Mouse (Mus musculus) bone marrow macrophage, adult 2 months (primary cell): ENCODE measurements around the gene Fcor. TPM values are rescaled to one million over a fixed set of nuclear protein-coding genes. Genes with fewer than 3 reads are reported as not detected.
A peak's percentile ranks its signal among the peaks of the same experiment; 100 is the strongest.

ENCODE experiments used
- H3K27ac ChIP-seq: 2 replicates; pipeline ENCODE4 v1.5.1; 2012; ENCODE audit warnings: low read depth, low read length; ENCODE audit not compliant: insufficient read depth
- H3K4me1 ChIP-seq: 2 replicates; pipeline ENCODE4 v1.6.1; 2012; ENCODE audit warnings: low read length; ENCODE audit not compliant: control insufficient read depth, insufficient read depth
- H3K4me3 ChIP-seq: 2 replicates; pipeline ENCODE4 v1.5.1; 2012; ENCODE audit warnings: mild to moderate bottlenecking, low read length, moderate library complexity; ENCODE audit not compliant: insufficient read depth
- CTCF ChIP-seq: IDR thresholded peaks from 2 replicates; pipeline ENCODE4 v1.5.1; 2012; ENCODE audit warnings: low read depth, mild to moderate bottlenecking, low read length, moderate library complexity
- POLR2A ChIP-seq: IDR thresholded peaks from 2 replicates; pipeline ENCODE4 v1.6.1; 2012; ENCODE audit warnings: mild to moderate bottlenecking, low read depth, low read length, borderline replicate concordance
- polyA plus RNA-seq: library from polyadenylated mRNA; stranded (reverse); fragments of >200 nt; gene quantifications from 2 replicates; pipeline ENCODE4 v1.2.4, GENCODE M21; 2012; ENCODE audit not compliant: missing spikeins, insufficient read depth, insufficient read length

Fcor gene
- polyA plus RNA-seq, 1 experiment = 4.5 TPM

GRCm38 (mm10) chr8:3625445-3625844, 46.7 kb downstream of the Fcor start, which contains the start of gene Pcp2:
Pcp2 (minus strand) TSS chr8:3625545.
- TF ChIP-seq CTCF (no peak), POLR2A (no peak)
- H3K4me3 ChIP-seq = no peak within 1 kb of the TSS

DNA sequence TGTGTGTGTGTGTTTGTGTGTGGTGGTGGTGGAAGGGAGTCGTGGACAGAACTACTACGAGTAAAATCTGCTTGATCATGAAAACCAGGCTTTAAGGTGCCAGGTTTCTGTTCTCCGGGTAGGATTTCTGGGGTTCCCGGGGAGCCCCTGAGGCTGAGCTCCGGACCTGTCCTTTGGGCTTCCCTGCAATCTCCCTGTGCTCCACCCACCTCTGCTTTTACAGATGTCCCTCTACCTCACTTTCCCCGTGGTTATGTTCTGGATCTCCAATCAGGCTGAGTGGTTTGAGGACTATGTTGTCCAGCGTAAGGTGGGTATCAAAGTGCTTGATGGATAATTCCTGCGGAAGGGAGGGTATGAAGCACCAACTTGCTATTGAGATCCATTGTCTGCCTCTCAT, 50.0 kb downstream of the Fcor start:
- Histone ChIP-seq H3K4me3 (peak overlapping the region; percentile 81), H3K4me1 (peaks cover 4% of the 10 kb centered on the region; the same call in 1 of the 2 replicates)

More at GRCm38 (mm10) chr8:3625445-3625844, 46.7 kb downstream of the Fcor start, which contains the start of gene Pcp2:
- Histone ChIP-seq H3K4me1 (peaks cover 5% of the 10 kb centered on the region), H3K27ac (no peak within 1 kb of the TSS)

GRCm38 (mm10) chr8:3621199-3621970, 50.8 kb downstream of the Fcor start, which contains the start of the genes Xab2 and Pet100:
Xab2 (minus strand) TSS chr8:3621316.
Pet100 (plus strand) TSS chr8:3621548.
- Histone ChIP-seq H3K4me3 (peak within 1 kb of the TSS; percentile 82), H3K27ac (no peak within 1 kb of the TSS), H3K4me1 (peaks cover 4% of the 10 kb centered on the region; the same call in 1 of the 2 replicates)
- TF ChIP-seq CTCF = no peak
- 0 out of 2 replicates have a peak, but pooled peaks have one; percentile 28 for TF ChIP-seq POLR2A

More for the DNA sequence above, 50.0 kb downstream of the Fcor start:
- no peak overlapping the region for H3K27ac ChIP-seq
- TF ChIP-seq POLR2A (no peak), CTCF (no peak)

Other genes starting within 250 kb of the Fcor start
- 3.1 and 4.5 TPM in 2 replicates for gene Pex11g, start 204.7 kb downstream of the Fcor start, polyA plus RNA-seq
- gene Tex45, start 201.5 kb downstream of the Fcor start, polyA plus RNA-seq = not detected in 2 replicates
- gene Zfp358, start 179.2 kb downstream of the Fcor start, polyA plus RNA-seq = 17.1 and 20.8 TPM in 2 replicates
- gene Mcoln1, start 171.9 kb downstream of the Fcor start, polyA plus RNA-seq = 112 and 117 TPM in 2 replicates
- gene Pnpla6, start 157.0 kb downstream of the Fcor start, polyA plus RNA-seq = 36.0 and 39.9 TPM in 2 replicates
- gene C330021F23Rik, start 104.4 kb downstream of the Fcor start, polyA plus RNA-seq = not detected in 2 replicates
- 3.1 and 5.5 TPM in 2 replicates for gene Camsap3, start 85.1 kb downstream of the Fcor start, polyA plus RNA-seq
- 32.3 and 36.4 TPM in 2 replicates for gene Xab2, start 51.0 kb downstream of the Fcor start, polyA plus RNA-seq
- gene Pet100, start 50.8 kb downstream of the Fcor start, polyA plus RNA-seq = 116 and 153 TPM in 2 replicates
- not detected in 2 replicates for gene Pcp2, start 46.8 kb downstream of the Fcor start, polyA plus RNA-seq
- gene Stxbp2, start 41.4 kb downstream of the Fcor start, polyA plus RNA-seq = 312 and 315 TPM in 2 replicates
- not detected in 2 replicates for gene Retn, start 16.6 kb downstream of the Fcor start, polyA plus RNA-seq
- gene Mcemp1, start 6.6 kb downstream of the Fcor start, polyA plus RNA-seq = 2.0 and 3.1 TPM in 2 replicates
- gene Trappc5, start 3.9 kb upstream of the Fcor start, polyA plus RNA-seq = 14.2 and 14.3 TPM in 2 replicates
- gene Fcer2a, start 21.8 kb upstream of the Fcor start, polyA plus RNA-seq = not detected in 2 replicates
- gene Clec4g, start 48.3 kb upstream of the Fcor start, polyA plus RNA-seq = not detected in 2 replicates
- gene Cd209a, start 76.6 kb upstream of the Fcor start, polyA plus RNA-seq = not detected in 2 replicates
- not detected in 2 replicates for gene Cd209e, start 181.9 kb upstream of the Fcor start, polyA plus RNA-seq
- gene Cd209d, start 206.2 kb upstream of the Fcor start, polyA plus RNA-seq = not detected in 2 replicates